Mouse (Mus musculus): Measurements from ENCODE around the gene Higd1c.
"Not testable (repeated sequence)": the region's sequence is repeated elsewhere in the genome, so short reads cannot be mapped to it uniquely, and the experiment has no call there.

The Higd1c gene

DNA sequence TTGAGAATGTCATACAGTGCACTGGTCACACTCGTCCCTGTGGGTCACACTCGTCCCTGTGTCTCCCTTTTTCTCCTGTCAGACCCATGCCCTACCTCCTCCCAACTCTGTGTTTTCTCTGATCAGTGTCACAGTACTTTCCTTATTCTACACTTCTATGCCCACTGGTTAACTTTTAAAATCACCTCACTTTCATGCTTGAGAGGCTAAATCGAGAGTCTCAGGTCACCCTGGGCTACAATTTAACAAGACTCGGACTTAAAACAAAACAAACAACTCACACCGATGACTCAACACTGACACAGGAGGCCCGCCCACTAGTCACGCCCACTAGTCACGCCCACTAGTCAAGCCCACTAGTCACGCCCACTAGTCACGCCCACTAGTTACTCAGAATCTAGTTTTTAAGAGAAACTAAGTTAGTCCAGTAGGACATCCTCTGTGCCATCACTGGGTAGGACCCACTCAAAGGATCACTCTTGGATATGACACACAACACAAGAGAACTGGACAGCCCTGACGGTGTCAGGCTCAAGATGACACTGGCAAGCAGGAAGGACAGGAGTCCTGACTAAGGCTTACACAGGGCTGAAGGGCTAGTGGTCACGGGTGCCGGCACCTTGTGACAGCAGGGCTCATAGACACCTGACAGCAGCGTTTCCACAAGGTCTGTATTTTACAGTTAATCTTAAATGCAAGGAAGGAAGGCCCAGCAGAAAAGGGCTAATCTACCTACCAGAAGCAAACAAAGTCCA lies 46.8 kb downstream of the Higd1c start:
- DNase-seq (ENCODE audit: low spot score in 2 of 2): no peak

DNA sequence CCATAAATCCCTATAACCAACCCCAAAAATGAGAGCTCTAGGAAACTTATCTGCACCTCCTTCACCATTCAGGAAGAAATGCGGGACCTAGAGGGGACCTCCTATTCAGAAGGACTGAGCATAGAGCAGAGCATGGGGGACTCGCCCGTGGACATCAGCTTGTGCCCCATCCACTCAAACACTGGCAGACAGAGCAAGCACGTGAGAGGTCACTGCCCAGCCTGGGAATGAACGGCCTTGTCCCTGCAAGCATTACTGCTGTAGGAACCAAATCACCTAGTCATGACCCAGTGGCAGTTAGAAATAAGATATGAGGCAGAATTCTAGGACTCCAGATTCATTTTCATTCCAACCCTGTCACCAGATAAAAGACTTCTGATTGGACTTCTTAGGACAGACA lies 47.4 kb downstream of the Higd1c start:
- no peak for DNase-seq (ENCODE audit: low spot score in 2 of 2)

DNA sequence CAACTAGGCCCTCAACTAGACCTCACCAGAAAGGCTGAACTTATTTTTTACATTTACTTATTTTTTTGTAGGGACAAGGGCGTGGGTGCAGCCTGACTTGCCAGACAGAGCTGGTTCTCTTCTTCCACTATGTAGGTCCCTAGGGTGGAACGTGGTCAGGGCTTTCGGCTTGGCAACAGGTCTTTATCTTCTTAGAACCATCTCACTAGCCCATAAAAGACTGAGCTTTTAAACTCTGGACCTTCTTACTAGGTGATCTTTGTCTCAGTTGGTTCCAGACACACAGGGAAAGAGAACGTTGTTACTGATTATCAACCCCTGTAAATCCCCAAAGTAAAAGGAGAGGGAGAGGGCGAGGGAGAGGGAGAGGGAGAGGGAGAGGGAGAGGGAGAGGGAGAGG lies 49.0 kb downstream of the Higd1c start:
- no peak for DNase-seq (ENCODE audit: low spot score in 2 of 2)

DNA sequence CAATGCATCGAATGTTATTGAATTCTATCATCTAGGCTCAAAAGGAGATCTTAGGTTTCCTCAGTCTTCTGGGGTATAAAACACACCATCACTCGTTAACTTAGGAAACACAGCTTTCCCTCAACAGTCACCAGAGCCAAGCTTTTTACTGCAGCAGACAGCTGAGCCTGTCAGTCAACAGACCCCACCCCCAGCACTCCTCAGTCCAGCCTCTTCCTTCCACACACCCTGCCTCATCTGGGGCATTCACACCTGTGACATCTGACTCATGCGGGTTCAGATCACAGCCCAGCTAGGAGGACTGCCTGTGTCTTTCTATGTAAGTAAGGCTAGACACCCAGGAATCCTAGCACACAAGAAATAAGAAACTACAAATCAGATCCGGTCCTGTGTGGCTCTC lies 49.7 kb downstream of the Higd1c start:
- DNase-seq (ENCODE audit: low spot score in 2 of 2): no peak

DNA sequence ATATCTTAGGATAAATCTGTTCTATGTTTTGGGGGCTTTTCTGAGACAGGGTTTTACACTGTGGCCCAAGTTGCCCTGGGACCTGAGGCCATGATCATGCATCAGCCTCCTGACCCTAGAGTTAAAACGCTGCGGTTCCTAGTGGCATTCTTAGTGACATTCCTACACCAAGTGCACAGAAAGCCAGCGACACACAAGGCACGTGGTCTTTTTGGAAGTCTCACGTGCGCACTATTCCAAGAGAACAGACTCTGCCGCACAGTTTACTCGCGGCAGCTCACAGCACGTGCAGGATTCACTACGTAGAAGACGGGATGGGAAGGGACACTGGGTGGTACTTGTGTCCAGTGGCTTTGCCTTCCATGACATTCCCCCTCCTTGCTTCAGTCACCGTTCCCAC lies 50.6 kb downstream of the Higd1c start:
- DNase-seq (ENCODE audit: low spot score in 2 of 2): no peak

DNA sequence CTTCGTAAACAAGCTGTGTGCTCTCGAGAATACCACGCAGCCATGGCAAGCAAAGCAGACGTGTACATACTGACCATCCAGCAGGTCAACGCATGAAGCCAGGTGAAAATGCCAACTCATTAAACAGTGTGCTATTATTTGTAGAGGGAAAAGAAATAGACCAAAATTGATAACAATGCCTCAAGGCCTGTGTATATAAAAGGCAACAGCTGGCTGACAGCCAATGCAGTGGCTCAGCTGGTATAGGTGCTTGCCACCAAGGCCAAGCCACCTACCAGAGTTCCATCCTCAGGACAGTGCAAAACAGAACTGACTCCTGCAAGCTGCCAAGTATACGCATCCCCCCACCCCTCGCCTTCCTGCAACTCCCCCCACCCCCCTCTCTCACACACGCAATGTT lies 51.3 kb downstream of the Higd1c start:
- DNase-seq (ENCODE audit: low spot score in 2 of 2): no peak

DNA sequence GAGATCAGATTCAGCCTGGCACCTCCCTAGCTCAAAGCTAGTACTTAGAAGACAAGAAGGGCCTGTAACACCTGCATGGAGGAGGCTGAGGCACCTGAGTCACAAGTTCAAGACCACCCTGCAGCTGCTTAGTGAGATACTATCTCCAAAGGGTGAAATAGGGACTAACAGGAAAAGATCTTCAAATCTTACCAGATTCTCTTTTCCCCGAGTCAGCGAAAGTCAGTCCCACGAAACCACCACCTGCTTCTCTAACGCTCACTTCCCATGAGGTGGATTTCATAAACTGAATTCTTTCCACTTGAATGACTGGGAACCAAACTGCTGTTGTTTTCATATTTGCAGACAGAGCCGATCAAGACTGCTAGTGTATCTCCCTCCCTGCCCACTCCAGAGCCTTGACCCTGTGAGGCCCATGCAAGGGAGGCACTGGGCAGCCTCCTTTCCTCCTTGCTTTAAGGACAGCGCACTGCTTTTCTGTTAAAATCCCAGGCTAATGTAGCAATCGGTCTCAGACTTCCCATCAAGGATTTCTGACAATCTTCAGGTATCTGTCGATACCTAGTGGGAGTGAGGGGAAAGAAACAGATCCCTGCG lies 53.6 kb downstream of the Higd1c start:
- no peak for DNase-seq (ENCODE audit: low spot score in 2 of 2)

DNA sequence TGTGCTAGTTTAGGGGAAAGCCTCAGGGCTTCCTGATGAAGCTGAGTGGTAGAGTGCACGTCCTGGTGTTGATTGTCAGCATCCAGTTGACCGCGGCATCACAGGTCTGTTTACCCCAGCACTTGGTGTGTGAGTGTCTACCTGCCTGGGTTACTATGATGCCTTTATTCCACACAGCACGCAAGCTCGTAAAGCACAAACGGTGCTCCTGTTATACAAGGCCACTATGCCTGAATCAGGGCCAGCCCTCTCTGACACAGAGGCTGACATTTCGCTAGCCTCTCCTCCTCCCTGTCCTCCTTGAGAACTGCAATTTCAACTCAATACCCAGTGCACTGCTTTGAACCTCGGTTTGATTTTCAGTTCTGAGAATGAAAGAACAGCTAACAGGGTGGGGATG lies 55.0 kb downstream of the Higd1c start:
- no peak for DNase-seq (ENCODE audit: low spot score in 2 of 2)

DNA sequence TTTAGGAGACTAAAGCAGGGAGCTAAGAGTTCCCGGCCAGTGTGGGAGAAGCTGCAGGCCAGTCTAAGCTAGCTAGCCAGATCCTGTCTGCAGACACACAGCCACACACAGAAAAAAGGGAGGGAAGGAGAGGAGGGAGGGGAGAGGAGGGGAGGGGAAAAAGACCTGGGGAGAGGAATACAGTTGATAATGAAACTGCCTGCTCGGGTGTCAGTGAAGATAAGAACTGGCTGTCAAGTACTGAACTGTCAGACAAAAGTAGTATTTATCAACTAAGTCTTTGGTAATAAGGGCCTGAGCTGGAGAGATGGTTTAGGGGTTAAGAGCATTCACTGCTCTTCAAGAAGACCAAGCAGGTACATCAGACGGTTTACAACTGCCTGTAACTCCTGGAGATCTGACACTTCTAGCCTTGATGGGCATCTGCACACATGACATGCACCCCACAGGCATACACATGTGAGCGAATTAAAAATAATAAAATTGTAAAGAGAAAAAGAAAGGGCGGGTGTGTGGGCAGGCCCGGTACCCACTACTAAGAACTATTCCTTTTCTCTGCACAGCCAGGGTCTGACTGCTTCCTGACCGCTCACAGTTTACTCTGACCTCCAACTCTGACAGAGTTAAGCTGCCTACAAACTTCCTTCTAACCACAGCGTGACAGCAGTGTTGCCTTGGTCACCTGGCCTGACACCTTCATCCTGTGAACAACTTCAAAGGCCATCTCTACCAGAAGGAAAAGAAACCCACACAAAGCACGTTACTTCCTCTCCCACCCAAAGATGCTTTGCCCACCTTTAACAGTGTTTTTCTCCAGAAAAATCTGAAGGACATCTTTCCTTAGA lies 55.8 kb downstream of the Higd1c start:
- DNase-seq (ENCODE audit: low spot score in 2 of 2): no peak

DNA sequence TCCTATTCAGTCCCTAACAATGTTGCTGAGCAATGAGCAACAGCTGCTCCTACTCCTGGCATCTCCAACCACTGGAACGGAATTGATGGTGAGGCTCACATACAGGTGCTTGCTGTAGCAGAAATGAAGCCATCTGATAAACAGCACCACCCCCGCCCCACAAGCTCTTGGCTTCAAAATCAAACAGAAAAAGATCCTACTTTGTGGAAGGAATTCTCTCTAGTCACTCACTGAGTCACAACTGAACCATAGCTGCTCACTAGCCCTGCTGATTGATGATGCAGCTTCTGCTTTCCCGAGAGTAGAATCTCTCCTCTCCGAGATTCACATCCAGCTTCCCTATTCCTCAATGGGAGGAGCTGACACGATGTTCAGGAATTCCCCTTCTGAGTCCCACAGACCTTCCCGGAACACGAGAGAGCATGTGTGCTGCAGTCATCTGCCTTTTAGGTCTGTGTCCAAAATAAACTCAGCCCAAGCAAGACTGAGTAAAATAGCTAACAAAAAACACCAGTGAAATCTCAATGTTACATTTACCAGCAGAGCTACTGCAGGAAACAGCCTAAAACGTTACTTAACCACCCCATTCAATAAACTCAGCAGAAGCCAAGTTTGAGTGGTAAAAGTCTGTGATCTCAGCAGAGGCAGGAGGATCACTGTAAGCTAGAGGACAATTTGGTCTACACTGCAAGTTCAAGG lies 56.9 kb downstream of the Higd1c start:
- no peak for DNase-seq (ENCODE audit: low spot score in 2 of 2)

DNA sequence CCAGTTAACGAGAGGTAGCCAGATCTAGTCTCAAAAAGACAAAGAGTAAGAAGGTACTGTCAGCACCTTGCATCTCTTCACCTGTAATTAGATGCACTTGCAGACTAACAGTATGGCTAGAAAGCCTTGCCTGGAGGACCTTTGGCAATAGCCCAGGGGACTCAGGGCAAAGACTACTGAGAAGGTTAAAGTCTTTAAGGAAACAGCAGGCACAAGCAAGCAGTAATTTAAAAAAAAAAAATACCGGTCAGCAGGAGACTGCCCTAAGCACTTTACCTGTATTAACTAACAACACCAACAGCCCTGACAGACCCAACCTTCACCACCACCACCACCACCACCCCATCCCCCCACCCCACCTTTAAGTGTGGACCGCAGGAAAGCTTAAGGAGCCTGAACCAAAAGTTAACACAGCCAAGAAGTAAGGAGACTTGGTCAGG lies 57.4 kb downstream of the Higd1c start, which contains the start of gene Gm5475:
Gene Gm5475, plus strand, starts transcription at position 390 of the 440 bp plus-strand sequence.
- DNase-seq (ENCODE audit: low spot score in 2 of 2): not testable (repeated sequence)

DNA sequence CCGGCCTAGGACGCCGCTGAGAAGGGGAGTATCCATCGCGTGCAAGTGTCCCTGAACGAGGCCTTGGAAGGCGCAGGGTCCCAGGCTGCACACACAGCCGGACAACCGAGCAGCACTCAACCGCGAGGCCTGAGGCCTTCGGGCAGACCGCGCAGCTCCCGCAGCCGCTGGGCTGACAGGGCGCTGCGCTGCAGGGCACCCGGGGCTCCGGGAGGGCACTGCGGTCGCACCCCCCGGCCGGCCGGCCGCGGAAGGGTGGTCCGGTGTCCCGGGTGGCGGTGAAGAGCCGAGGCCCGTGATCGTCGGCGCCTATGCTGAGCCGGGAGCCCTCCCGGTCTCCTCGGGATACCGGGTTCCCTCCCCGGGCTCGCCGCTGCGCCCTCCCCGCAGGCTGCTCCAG lies 58.1 kb downstream of the Higd1c start:
- DNase-seq (ENCODE audit: low spot score in 2 of 2): no peak

DNA sequence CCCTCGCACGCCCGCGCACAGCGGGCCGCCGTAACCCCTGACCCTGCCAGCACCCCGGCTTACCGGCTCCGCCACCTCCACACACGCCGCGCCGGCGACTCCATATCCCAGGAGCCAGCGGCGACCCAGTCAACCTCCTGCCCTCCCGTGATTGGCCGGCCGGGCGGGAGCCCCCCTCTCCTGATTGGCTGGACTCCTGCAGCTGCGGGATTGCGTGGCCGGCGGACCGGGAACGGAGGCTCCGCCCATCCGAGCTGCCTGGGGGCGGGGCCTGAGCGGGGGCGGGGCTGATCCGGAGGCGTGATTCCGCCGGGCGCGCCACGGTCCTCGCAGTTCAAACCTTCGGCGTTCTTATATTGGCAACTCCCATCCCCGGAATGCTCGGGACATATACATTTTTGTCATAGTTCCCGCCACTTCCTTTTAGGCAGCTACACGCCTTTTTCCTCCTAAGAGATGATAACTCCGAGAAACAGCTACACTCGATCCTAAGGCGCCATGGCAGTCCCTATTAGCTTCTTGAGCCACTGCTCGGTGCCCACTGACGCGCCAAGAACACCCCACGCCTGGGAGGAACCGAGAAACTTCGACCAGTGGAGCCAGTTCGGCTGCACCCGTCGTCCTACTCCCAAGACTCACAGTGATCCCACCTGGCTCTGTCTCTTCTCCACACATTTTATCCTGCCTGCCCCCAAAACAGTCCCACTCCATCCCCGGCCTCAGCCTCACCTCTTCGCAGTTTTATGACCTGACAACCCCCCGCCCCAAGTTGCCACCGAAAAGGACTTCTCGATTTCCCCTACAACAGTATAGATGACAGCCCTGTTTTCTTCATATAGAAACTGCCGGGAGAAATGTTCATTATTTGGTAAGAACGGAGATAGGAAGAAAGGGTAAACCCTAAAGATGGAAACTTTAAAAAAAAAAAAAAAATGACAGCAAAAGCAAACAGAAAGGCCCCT lies 58.8 kb downstream of the Higd1c start:
- DNase-seq (ENCODE audit: low spot score in 2 of 2): peak; percentile 89 to 93

DNA sequence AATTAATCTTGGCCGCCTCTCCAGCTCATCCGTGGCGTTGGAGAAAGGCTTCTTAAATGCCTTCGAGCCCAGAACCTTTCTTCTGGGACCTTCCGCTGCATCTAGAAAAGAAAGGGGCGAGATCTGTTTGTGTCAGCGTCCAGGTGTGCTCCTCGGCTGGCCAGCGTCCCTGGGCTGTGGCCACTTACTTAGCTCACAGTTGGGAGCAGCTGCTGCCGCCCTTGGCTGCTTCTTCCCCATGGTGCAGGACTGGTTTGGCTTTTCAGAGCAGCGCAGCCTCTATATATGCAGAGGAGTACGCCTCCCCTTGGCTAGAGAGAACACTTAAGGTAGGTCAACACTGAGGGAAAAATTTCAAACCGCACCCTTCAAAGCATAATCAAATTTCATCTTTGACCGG lies 59.6 kb downstream of the Higd1c start:
- DNase-seq (ENCODE audit: low spot score in 2 of 2): no peak

DNA sequence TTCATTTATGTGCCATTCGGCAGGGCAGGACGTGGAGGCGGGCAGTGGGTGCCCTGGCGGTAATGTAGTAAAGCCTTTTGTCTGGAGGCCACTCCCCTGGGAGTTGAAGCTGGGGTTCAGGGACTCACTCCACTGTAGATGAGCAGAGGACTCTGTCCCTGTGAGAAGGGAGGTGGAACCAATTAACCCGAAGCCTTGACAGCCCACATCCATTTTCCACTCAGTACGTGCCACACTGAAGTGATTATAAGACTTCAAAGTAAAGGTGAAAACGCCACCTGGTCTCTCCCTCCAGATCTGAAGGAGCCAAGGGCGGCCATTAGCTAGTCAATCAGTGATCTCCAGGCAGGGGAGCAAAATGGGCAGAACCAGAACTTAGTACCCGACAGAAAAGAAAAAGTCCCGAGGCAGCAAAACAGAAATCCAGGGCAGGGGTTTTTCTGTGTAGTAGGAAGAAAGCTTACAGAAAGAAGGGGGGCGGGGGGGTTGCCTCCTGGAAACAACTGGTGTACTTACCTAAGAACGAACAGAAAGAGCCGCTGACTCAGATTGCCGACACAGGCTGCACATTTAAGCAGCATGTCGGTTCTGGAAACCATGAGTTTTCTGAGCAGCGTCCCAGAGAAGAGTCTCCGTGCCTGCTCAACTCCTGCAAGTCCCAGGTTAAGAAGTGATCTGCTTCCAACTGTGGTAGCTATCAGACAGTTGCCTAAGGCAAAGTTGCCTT lies 60.2 kb downstream of the Higd1c start, which contains the start of gene Slc11a2:
Gene Slc11a2, minus strand, starts transcription at position 677 of the 727 bp plus-strand sequence.
- DNase-seq (ENCODE audit: low spot score in 2 of 2): no peak

DNA sequence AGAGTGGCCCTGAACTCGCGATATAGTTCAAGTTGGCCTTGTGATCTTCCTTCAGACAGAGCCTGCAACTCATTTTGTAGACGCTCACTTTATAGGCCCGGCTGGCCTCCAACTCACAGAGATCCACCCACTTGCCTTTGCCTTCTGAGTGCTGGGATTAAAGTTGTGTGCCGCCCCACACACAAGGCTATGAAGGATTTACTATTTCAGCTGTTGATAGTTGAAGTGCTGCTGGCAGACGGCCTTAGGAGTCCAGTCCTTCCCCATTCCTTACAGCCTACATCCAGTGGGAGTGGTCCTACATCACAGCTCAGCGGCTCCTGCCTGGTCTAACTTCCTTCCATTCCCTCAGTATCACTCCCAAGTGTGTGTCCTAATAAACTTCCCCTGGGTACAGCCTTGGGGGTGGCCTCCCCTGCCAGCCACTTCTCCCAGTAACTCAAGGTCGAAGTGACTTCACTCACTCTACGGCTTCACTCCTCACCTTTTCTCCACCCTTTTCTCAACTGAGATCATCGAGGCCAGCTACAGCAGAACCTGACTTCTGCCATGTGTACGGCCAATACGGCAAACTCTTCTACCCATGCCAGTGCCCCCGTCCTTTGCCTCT lies 64.1 kb downstream of the Higd1c start:
- DNase-seq (ENCODE audit: low spot score in 2 of 2): no peak

DNA sequence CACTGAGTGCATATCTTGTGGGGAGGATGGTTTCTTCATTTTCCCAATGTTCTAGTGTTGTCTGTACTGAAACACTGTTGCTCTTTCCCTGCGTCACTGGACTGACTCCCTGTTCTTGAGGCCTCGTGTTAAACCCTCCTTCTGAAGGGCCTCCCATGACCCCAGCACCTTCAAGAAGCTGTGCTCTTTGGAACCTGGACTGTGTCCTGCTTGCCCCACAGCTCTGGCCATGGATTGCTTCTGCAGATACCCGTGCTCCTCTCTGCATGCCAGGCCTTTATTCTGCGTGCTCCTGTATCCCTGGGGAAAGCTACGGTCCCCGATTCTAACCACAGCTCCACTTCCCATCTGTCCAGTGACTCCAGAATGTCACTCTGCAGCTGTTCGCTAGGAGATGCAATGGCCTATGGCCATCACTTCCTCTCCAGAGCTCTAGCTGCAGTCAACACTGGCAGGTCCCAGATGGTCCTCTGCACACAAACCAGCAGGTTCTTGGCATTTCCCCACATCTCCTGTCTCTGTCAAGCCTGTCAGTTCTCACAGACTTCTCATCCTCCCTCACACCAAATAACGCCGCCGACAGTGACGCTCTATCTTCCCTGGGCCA lies 65.7 kb downstream of the Higd1c start:
- no peak for DNase-seq (ENCODE audit: low spot score in 2 of 2)

DNA sequence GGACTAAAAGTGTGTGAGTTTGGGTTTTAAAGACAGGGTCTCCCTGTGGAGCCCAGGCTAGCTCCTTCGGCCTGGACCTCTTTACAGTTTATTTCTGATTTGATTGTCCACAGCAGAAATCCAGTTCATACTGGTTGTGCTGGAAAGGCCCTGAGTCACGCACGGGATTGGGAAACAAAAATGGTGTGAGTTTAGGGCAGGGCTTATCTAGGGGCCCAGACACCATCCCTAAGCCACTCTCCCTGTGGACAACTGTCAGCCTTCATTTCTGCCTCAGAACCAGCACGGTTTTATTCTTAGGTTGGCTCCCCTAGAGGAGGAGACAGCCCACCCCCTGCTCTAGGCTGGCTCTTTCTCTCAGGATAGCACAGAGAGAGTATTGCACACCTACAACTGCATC lies 68.9 kb downstream of the Higd1c start:
- no peak for DNase-seq (ENCODE audit: low spot score in 2 of 2)
